Mouse (Mus musculus): ENCODE data around the gene Cacna2d2. TPM values are rescaled to one million over a fixed set of nuclear protein-coding genes. Genes with fewer than 3 reads are reported as not detected.

Gene Cacna2d2
- polyA plus RNA-seq, 1 experiment from 2014 or later: 5.8 TPM

DNA sequence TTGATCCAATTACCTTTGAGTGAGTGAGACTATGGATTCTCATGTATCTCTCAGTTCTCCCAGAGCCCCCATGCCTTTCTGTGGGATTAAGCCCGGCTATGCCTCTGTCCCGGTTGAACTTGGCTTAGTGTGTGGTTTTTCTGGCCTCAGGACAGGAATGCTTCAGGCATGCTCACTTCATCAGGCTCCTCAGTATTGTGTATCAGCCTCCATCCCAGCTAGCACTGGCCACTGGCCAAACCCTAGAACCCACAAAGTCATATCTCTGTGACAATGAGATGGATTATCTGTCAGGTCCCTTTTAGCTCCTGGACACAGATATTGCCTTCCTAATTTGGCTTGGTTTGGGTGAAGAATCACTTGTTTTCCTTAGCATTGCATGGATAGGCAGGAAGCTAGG, 23.5 kb downstream of the Cacna2d2 start:
- no peaks in the 10 kb centered on the region for H3K9me3 ChIP-seq (ENCODE audit: control insufficient read depth, low read length)
- H3K9ac ChIP-seq (replicated peaks; ENCODE audit: low read depth, low read length): no peak overlapping the region
- no peak for ATAC-seq
- no peak overlapping the region for H3K27ac ChIP-seq (ENCODE audit: low read length)
- peaks cover 38% of the 10 kb centered on the region for H3K4me1 ChIP-seq (replicated peaks; ENCODE audit: control insufficient read depth, insufficient read depth, low read length)
- H3K4me3 ChIP-seq (replicated peaks; ENCODE audit: low read length): no peak overlapping the region
- WGBS: 35% methylated on average over 2 of the region's 2 CpGs
- H3K27me3 ChIP-seq (replicated peaks; ENCODE audit: control insufficient read depth, insufficient read depth, low read length): peaks cover 7% of the 10 kb centered on the region; the same call in 1 of the 2 replicates
- H3K4me2 ChIP-seq (ENCODE audit: low read length): no peak overlapping the region
- no peaks in the 10 kb centered on the region for H3K36me3 ChIP-seq (ENCODE audit: control insufficient read depth, insufficient read depth)

DNA sequence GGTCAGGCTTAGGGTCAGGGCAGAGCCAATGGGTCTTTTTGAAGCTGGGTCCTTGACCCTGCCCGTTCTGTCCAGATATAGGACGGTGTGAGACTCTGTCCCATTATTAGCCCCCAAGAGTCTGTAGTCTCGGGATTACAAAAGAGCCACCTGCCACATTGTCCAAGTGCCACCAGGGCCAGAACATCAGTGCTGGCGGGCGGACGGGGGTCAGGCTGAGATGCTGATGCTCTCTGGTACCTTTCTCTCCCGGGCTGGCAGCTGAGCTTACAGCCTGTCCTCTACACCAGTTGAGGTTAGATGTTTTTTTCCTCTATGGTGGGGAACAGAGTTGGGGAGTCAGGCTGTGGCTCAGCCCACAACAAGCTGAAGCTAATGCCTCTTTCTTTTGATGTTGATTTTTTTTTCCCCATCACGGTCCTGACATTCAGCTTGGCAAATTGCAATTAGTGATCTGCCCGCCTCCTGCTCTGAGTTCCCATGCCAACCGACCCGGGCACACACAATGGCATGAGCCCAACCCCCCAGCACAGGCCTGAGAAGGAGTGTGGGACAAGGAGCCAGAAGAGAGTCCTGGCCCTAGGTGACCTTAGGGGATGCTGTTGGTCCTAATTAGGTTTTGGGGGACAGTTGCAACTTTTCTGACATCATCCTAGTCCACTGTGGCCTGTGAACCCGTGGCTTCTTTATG, 25.2 kb downstream of the Cacna2d2 start:
- WGBS: 23% methylated on average over 12 of the region's 12 CpGs
- Histone ChIP-seq H3K27me3 (replicated peaks; ENCODE audit: control insufficient read depth, insufficient read depth, low read length) (peaks cover 7% of the 10 kb centered on the region; the same call in 1 of the 2 replicates), H3K9me3 (ENCODE audit: control insufficient read depth, low read length) (no peaks in the 10 kb centered on the region), H3K4me2 (ENCODE audit: low read length) (no peak overlapping the region), H3K27ac (ENCODE audit: low read length) (0 out of 2 replicates have a peak overlapping the region, but pooled peaks have one; percentile 14), H3K4me1 (replicated peaks; ENCODE audit: control insufficient read depth, insufficient read depth, low read length) (peaks cover 49% of the 10 kb centered on the region), H3K4me3 (replicated peaks; ENCODE audit: low read length) (no peak overlapping the region), H3K9ac (replicated peaks; ENCODE audit: low read depth, low read length) (no peak overlapping the region), H3K36me3 (ENCODE audit: control insufficient read depth, insufficient read depth) (no peaks in the 10 kb centered on the region)
- peak; percentile 51 for ATAC-seq

DNA sequence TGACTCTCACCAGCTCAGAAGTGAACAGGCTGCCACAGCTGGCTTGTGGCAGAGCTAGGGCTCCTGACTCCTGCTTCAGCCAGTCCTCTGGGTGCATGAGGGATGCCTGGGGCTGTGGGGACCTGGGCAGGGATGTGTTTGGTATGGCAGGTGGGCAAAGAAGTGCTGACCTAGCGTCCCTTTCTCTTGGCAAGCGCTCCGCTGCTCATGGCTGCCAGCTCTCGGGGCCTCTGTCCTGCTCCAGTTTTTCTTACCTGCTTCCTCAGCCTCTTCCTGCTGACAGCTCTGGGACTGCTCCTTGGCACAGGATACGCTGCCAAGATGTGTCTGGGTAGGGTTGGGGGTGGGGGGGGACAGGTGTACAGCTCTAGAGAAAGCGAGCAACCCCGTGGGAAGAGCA, 28.5 kb downstream of the Cacna2d2 start:
- peaks cover 53% of the 10 kb centered on the region for H3K4me1 ChIP-seq (replicated peaks; ENCODE audit: control insufficient read depth, insufficient read depth, low read length)
- H3K9me3 ChIP-seq (ENCODE audit: control insufficient read depth, low read length): no peaks in the 10 kb centered on the region
- no peak overlapping the region for H3K27ac ChIP-seq (ENCODE audit: low read length)
- H3K27me3 ChIP-seq (replicated peaks; ENCODE audit: control insufficient read depth, insufficient read depth, low read length): peaks cover under 1% of the 10 kb centered on the region; the same call in 1 of the 2 replicates
- H3K4me2 ChIP-seq (ENCODE audit: low read length): no peak overlapping the region
- H3K4me3 ChIP-seq (replicated peaks; ENCODE audit: low read length): no peak overlapping the region
- no peaks in the 10 kb centered on the region for H3K36me3 ChIP-seq (ENCODE audit: control insufficient read depth, insufficient read depth)
- no peak for ATAC-seq
- no peak overlapping the region for H3K9ac ChIP-seq (replicated peaks; ENCODE audit: low read depth, low read length)
- 78% methylated on average over 7 of the region's 7 CpGs for WGBS

DNA sequence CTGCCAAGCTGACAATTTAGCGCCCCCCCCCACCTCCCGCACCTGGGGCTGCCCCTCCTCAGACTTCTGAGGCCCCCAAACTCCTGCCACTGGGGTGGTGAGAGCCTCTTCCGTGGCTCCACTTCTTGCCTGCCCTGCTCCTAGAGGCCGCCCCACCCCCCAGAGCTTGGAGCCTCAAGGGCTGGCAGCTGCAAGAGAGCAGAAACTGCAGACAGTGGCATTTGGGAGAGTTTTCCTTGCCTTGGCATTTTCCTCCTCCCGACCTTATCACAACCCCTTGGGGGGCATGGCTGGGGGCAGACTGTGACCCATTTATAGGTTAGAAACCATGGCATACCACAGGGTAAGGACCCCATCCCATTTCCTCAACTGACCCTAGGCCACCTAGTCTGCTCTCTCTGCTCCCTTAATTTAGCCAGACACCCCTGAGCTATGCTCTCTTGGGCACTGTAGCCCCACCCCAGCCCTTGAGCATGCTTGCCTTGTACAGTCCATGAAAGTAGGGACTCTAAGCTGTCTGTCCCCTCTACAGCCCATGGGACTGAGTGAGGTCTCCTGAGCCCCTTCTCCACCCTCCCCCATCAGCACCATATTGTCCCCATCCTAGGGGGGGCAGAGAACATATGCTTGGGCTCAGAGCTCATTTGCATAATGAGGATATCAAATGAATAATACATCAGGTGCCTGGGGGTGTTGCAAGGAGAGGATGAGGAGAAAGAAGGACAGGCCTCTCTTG, 29.2 kb downstream of the Cacna2d2 start:
- H3K27me3 ChIP-seq (replicated peaks; ENCODE audit: control insufficient read depth, insufficient read depth, low read length): no peaks in the 10 kb centered on the region; the same call in 1 of the 2 replicates
- 57% methylated on average over 5 of the region's 5 CpGs for WGBS
- H3K4me3 ChIP-seq (replicated peaks; ENCODE audit: low read length): no peak overlapping the region
- H3K4me1 ChIP-seq (replicated peaks; ENCODE audit: control insufficient read depth, insufficient read depth, low read length): peaks cover 53% of the 10 kb centered on the region
- no peaks in the 10 kb centered on the region for H3K36me3 ChIP-seq (ENCODE audit: control insufficient read depth, insufficient read depth)
- H3K27ac ChIP-seq (ENCODE audit: low read length): no peak overlapping the region
- no peak overlapping the region for H3K4me2 ChIP-seq (ENCODE audit: low read length)
- peak; percentile 29 for ATAC-seq
- no peak overlapping the region for H3K9ac ChIP-seq (replicated peaks; ENCODE audit: low read depth, low read length)
- no peaks in the 10 kb centered on the region for H3K9me3 ChIP-seq (ENCODE audit: control insufficient read depth, low read length)

DNA sequence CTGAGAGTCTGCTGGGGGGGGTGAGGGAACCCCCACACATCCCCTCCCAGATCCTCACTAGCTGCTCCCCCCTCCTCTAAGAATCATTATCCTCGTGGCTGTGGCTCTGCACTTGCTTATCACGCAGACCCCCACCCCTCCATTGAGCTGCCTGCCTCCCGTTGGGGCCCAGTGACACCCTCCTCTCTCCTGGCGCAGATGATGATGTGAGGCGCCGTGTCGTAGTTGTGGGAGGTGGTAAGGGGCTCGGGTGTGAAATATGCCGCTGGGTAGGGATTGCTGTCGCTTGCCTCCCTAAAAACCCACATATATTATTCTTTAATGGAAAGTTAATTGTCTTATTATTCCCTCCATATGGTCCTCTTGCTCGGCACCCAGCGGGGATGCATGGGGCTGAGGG, 31.0 kb downstream of the Cacna2d2 start:
- Histone ChIP-seq H3K9me3 (ENCODE audit: control insufficient read depth, low read length) (no peaks in the 10 kb centered on the region), H3K4me2 (ENCODE audit: low read length) (peak overlapping the region; percentile 9; the same call in 1 of the 2 replicates), H3K4me3 (replicated peaks; ENCODE audit: low read length) (no peak overlapping the region), H3K9ac (replicated peaks; ENCODE audit: low read depth, low read length) (no peak overlapping the region), H3K27ac (ENCODE audit: low read length) (no peak overlapping the region; the same call in 1 of the 2 replicates), H3K36me3 (ENCODE audit: control insufficient read depth, insufficient read depth) (no peaks in the 10 kb centered on the region), H3K4me1 (replicated peaks; ENCODE audit: control insufficient read depth, insufficient read depth, low read length) (peaks cover 52% of the 10 kb centered on the region), H3K27me3 (replicated peaks; ENCODE audit: control insufficient read depth, insufficient read depth, low read length) (no peaks in the 10 kb centered on the region; the same call in 1 of the 2 replicates)
- WGBS: 39% methylated on average over 12 of the region's 12 CpGs
- peak; percentile 26; the same call in 1 of the 2 replicates for ATAC-seq

DNA sequence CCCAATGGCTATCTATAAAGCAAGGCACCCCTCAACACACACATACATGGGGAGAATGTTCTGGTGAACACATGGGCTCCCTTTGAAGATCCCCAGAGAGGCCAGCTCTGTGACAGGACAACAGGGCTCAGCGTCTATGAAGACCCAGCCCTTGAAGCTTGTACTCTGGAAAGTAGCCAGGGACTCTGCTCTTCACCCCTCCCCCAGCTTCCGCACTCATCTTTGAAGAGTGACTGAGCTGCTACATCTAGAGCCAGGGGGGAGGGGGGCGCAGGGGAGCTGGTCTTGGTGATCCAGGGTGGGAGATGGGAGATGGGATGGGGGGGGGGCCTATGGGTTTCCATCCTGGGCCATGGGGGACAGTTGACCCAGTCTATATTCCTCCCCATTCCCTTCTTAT, 33.1 kb downstream of the Cacna2d2 start:
- Histone ChIP-seq H3K36me3 (ENCODE audit: control insufficient read depth, insufficient read depth) (no peaks in the 10 kb centered on the region), H3K27ac (ENCODE audit: low read length) (no peak overlapping the region), H3K27me3 (replicated peaks; ENCODE audit: control insufficient read depth, insufficient read depth, low read length) (no peaks in the 10 kb centered on the region), H3K9ac (replicated peaks; ENCODE audit: low read depth, low read length) (no peak overlapping the region), H3K4me1 (replicated peaks; ENCODE audit: control insufficient read depth, insufficient read depth, low read length) (peaks cover 53% of the 10 kb centered on the region), H3K4me3 (replicated peaks; ENCODE audit: low read length) (no peak overlapping the region), H3K9me3 (ENCODE audit: control insufficient read depth, low read length) (no peaks in the 10 kb centered on the region), H3K4me2 (ENCODE audit: low read length) (no peak overlapping the region)
- 43% methylated on average over 2 of the region's 3 CpGs for WGBS
- no peak for ATAC-seq

DNA sequence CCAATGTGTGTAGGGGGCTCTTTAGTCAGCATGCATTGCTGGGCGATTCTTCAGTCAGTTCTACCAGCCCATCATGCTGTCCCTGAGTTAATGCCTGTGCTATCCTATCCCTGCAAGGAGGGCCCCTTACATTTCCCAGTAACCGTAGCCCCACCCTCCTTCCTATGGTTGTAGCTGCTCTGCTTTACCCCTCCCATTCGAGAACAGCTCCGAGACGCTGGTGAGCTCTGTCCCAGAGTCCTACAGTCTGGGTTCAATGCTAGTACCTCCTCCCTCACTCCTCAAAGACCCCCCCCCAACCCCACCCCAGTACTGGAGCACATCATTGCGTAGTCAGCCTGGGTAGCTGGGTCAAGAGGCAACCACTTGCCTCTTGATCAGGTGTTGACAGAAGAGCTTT, 35.4 kb downstream of the Cacna2d2 start:
- peak; percentile 34; the same call in 1 of the 2 replicates for ATAC-seq
- H3K9me3 ChIP-seq (ENCODE audit: control insufficient read depth, low read length): no peaks in the 10 kb centered on the region
- no peak overlapping the region for H3K4me3 ChIP-seq (replicated peaks; ENCODE audit: low read length)
- WGBS: 24% methylated on average over 6 of the region's 6 CpGs
- no peaks in the 10 kb centered on the region for H3K36me3 ChIP-seq (ENCODE audit: control insufficient read depth, insufficient read depth)
- H3K9ac ChIP-seq (replicated peaks; ENCODE audit: low read depth, low read length): no peak overlapping the region
- no peaks in the 10 kb centered on the region for H3K27me3 ChIP-seq (replicated peaks; ENCODE audit: control insufficient read depth, insufficient read depth, low read length)
- H3K4me2 ChIP-seq (ENCODE audit: low read length): no peak overlapping the region
- H3K27ac ChIP-seq (ENCODE audit: low read length): no peak overlapping the region; the same call in none of the 2 replicates
- H3K4me1 ChIP-seq (replicated peaks; ENCODE audit: control insufficient read depth, insufficient read depth, low read length): peaks cover 36% of the 10 kb centered on the region

DNA sequence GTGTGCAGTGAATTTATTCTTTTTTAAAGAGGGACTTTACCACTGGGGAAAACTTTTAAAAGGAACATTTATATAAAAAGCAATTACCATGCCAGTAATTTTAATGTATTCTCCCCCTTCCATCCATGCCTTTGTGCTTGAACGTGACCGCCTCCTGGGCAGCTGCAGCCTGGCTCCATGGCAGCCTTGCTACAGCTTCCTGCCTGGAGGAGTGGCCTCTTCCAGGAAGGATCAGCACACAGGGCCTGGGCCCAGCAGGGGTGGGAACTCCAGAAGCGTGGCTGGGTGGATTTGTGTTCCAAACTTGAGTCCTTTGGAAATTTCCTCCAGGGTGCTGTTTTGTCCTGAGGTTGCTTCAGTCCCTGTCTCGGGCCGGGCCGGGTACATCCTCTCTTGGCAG, 35.9 kb downstream of the Cacna2d2 start:
- peak; percentile 63 for ATAC-seq
- Histone ChIP-seq H3K27me3 (replicated peaks; ENCODE audit: control insufficient read depth, insufficient read depth, low read length) (no peaks in the 10 kb centered on the region), H3K9me3 (ENCODE audit: control insufficient read depth, low read length) (no peaks in the 10 kb centered on the region), H3K27ac (ENCODE audit: low read length) (peak overlapping the region; percentile 53), H3K4me1 (replicated peaks; ENCODE audit: control insufficient read depth, insufficient read depth, low read length) (peaks cover 31% of the 10 kb centered on the region), H3K4me3 (replicated peaks; ENCODE audit: low read length) (no peak overlapping the region), H3K36me3 (ENCODE audit: control insufficient read depth, insufficient read depth) (no peaks in the 10 kb centered on the region), H3K4me2 (ENCODE audit: low read length) (no peak overlapping the region), H3K9ac (replicated peaks; ENCODE audit: low read depth, low read length) (no peak overlapping the region)
- WGBS: 26% methylated on average over 6 of the region's 6 CpGs

DNA sequence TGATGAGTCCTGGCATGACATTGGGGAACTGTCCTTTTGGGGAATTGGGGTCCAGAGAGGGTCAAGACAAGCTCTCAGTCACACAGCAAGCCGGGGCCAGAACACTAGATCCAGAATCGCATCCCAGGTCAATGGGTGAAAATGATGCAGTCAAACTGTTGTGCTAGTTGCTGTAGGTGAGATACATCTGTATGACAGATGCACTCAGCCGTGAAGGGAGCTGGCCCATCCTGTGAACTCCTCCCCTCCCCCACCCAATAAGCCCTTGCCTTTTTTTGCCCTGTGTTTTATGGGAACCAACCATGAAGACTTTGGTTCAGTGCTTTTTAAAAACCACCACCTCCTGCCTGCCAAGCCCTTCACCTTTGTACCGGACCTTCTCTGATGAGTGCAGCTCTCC, 43.5 kb downstream of the Cacna2d2 start:
- Histone ChIP-seq H3K27ac (ENCODE audit: low read length) (no peak overlapping the region), H3K4me1 (replicated peaks; ENCODE audit: control insufficient read depth, insufficient read depth, low read length) (peaks cover 15% of the 10 kb centered on the region), H3K4me3 (replicated peaks; ENCODE audit: low read length) (no peak overlapping the region), H3K9ac (replicated peaks; ENCODE audit: low read depth, low read length) (no peak overlapping the region), H3K36me3 (ENCODE audit: control insufficient read depth, insufficient read depth) (no peaks in the 10 kb centered on the region), H3K9me3 (ENCODE audit: control insufficient read depth, low read length) (no peaks in the 10 kb centered on the region), H3K27me3 (replicated peaks; ENCODE audit: control insufficient read depth, insufficient read depth, low read length) (peaks cover 24% of the 10 kb centered on the region), H3K4me2 (ENCODE audit: low read length) (no peak overlapping the region)
- no peak for ATAC-seq
- 80% methylated on average over 4 of the region's 4 CpGs for WGBS

Measured in forebrain, embryonic 16.5 days (tissue).